Mouse (Mus musculus) limb, embryonic 13.5 days (tissue): ENCODE data around the gene Igf2bp2. TPM values are rescaled to one million over a fixed set of nuclear protein-coding genes. Genes with fewer than 3 reads are reported as not detected.

Source experiments
- ATAC-seq: fragments of 200-750 bp; cut with Nextera tagmentation; 2 replicates; pipeline ENCODE4 v1.8.0; 2017; ENCODE audit warnings: low read depth, moderate number of reproducible peaks, moderate TSS enrichment; ENCODE audit not compliant: low FRiP score
- H3K27ac ChIP-seq: fragments of 300-500 bp; sonication (generic); 2 replicates; pipeline ENCODE4 v1.5.1; 2015; ENCODE audit warnings: inconsistent platforms, mild to moderate bottlenecking, moderate library complexity
- H3K27me3 ChIP-seq: fragments of 300-500 bp; sonication (generic); 2 replicates; pipeline ENCODE4 v1.6.1; 2015; ENCODE audit warnings: mild to moderate bottlenecking, inconsistent platforms
- H3K36me3 ChIP-seq: fragments of 300-500 bp; sonication (generic); 2 replicates; pipeline ENCODE4 v1.6.1; 2015; ENCODE audit warnings: inconsistent platforms, mild to moderate bottlenecking, moderate library complexity
- H3K4me1 ChIP-seq: fragments of 300-500 bp; sonication (generic); 2 replicates; pipeline ENCODE4 v1.6.1; 2015; ENCODE audit warnings: inconsistent platforms
- H3K4me2 ChIP-seq: fragments of 300-500 bp; sonication (generic); replicated peaks from 2 replicates; pipeline ENCODE4 v1.6.1; 2015; ENCODE audit warnings: inconsistent platforms, mild to moderate bottlenecking, moderate library complexity
- H3K4me3 ChIP-seq: fragments of 300-500 bp; sonication (generic); 2 replicates; pipeline ENCODE4 v1.5.1; 2015; ENCODE audit warnings: moderate library complexity, mild to moderate bottlenecking, inconsistent platforms
- H3K9ac ChIP-seq: fragments of 300-500 bp; sonication (generic); 2 replicates; pipeline ENCODE4 v1.6.1; 2015; ENCODE audit warnings: mild to moderate bottlenecking, inconsistent platforms
- H3K9me3 ChIP-seq: fragments of 300-500 bp; sonication (generic); 2 replicates; pipeline ENCODE4 v1.6.1; 2016; ENCODE audit warnings: inconsistent platforms
- WGBS: fragments of 180-500 bp; shearing (Covaris S2); methylation state at CpG from one replicate; pipeline ENCODE4 v1.1.7; 2015; 5-methylcytosine and 5-hydroxymethylcytosine counted together
- polyA plus RNA-seq: library from polyadenylated mRNA; unstranded; fragments of >200 nt; fragmentation: Nextera tagmentation; extraction: Ambion mirVana; gene quantifications from 2 replicates; pipeline ENCODE4 v1.2.1, GENCODE M21; 2015

Gene Igf2bp2
- polyA plus RNA-seq, 1 experiment from 2014 or later: 117 TPM

DNA sequence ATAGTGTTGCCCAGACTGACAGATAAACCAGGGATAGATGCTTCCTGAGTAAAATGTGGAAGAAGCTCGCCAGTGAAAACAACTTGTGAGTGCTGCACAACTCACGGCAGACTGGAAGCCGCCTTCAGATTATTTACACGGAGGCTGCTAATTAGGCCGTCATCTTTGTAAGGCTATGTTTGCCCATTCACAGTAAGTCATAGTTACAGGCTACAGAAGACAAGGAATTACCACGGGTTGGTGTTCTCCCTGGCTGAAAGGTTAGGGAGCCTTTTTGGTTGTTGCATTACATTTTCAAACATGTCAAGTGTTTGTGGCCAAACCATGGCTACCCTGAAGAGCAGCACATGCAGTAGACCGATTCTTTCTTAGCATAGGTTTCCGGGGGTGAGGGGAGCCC lies 1.3 kb upstream of the Igf2bp2 start:
- Histone ChIP-seq H3K9ac (no peak overlapping the region), H3K4me2 (peak overlapping the region; percentile 77), H3K27ac (no peak overlapping the region), H3K4me3 (peak overlapping the region; percentile 99; the same call in 1 of the 2 replicates), H3K9me3 (no peaks in the 10 kb centered on the region), H3K36me3 (no peaks in the 10 kb centered on the region), H3K4me1 (peaks cover 18% of the 10 kb centered on the region), H3K27me3 (no peaks in the 10 kb centered on the region)
- 48% methylated on average over 8 of the region's 8 CpGs for WGBS
- no peak for ATAC-seq

GRCm38 (mm10) chr16:22163456-22163851 lies 355 bp upstream of the Igf2bp2 start:
- H3K9me3 ChIP-seq: no peaks in the 10 kb centered on the region
- peaks cover 25% of the 10 kb centered on the region for H3K4me1 ChIP-seq
- peak overlapping the region; percentile 93 for H3K27ac ChIP-seq
- under 1% methylated on average over 27 of the region's 27 CpGs for WGBS
- no peaks in the 10 kb centered on the region for H3K36me3 ChIP-seq
- peak overlapping the region; percentile 77 for H3K4me2 ChIP-seq
- no peaks in the 10 kb centered on the region for H3K27me3 ChIP-seq
- H3K4me3 ChIP-seq: peak overlapping the region; percentile 99
- peak overlapping the region; percentile 99 for H3K9ac ChIP-seq
- peak; percentile 70 for ATAC-seq

DNA sequence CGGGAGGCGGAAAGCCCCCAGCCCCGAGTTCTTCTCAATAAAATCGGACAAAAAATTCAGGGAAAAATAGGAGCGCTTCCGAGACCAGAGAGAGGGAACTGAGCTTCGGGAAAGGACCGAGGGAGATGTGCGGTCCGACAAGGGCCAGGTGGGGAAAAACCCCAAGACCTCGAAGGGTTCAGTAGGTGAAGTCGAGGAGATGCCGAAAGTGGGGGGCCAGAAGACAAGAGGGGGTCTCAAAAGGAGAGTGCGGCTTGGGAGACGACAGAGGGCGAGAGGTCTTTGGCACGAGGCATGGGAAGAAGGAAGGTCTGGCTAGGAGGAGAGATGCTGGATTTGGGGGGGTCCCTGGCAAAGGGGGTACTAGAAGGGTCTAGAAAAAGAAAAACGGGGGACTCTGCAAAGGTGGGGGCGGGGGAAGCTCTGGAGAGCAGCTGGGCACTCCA lies 1.0 kb downstream of the Igf2bp2 start:
- H3K27me3 ChIP-seq: no peaks in the 10 kb centered on the region
- peak overlapping the region; percentile 93 for H3K27ac ChIP-seq
- H3K9ac ChIP-seq: peak overlapping the region; percentile 99
- H3K4me1 ChIP-seq: peaks cover 28% of the 10 kb centered on the region
- H3K4me3 ChIP-seq: peak overlapping the region; percentile 99
- ATAC-seq: peak; percentile 1; the same call in 1 of the 2 replicates
- WGBS: 1% methylated on average over 19 of the region's 19 CpGs
- no peaks in the 10 kb centered on the region for H3K9me3 ChIP-seq
- peak overlapping the region; percentile 77 for H3K4me2 ChIP-seq
- H3K36me3 ChIP-seq: no peaks in the 10 kb centered on the region

DNA sequence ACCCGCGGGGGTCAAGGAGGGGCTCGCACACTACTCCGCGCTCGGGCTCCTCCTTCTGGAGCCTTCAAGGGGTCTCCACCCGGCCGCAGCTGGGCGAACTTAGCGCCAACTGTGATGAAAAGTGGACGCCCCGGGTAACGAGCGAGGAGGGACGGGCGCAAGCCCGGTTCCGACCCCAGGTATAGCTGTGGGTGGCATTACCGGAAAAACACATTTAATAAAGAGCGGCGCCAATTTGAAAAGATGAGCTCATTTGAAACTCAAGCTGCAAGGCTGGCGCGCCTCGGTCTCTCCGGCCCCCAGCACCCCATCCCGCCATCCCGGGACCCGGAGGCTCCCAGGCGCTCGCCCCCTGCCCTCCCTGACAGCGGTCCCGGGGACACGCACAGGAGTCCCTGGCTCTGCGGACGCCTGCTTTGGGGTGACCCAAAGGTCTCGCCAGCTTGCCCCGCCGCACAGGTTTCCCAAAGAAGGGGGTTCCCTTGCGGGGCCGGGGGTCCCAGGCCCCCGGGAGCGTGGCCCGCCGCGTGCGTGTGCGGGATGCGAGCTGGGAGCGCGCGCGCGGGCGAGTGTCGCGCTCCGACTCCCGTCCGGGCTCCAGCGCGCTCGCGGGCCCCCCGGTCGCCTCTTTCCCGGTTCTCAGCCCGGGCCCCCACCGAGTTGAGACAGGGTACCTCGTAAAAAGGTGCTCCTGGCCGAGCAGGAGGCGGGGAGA lies 1.6 kb downstream of the Igf2bp2 start:
- H3K4me3 ChIP-seq: peak overlapping the region; percentile 99
- peak overlapping the region; percentile 93 for H3K27ac ChIP-seq
- H3K9me3 ChIP-seq: no peaks in the 10 kb centered on the region
- H3K4me1 ChIP-seq: peaks cover 28% of the 10 kb centered on the region
- peak overlapping the region; percentile 77 for H3K4me2 ChIP-seq
- no peaks in the 10 kb centered on the region for H3K36me3 ChIP-seq
- H3K27me3 ChIP-seq: no peaks in the 10 kb centered on the region
- under 1% methylated on average over 71 of the region's 71 CpGs for WGBS
- ATAC-seq: peak; percentile 57
- H3K9ac ChIP-seq: peak overlapping the region; percentile 99

DNA sequence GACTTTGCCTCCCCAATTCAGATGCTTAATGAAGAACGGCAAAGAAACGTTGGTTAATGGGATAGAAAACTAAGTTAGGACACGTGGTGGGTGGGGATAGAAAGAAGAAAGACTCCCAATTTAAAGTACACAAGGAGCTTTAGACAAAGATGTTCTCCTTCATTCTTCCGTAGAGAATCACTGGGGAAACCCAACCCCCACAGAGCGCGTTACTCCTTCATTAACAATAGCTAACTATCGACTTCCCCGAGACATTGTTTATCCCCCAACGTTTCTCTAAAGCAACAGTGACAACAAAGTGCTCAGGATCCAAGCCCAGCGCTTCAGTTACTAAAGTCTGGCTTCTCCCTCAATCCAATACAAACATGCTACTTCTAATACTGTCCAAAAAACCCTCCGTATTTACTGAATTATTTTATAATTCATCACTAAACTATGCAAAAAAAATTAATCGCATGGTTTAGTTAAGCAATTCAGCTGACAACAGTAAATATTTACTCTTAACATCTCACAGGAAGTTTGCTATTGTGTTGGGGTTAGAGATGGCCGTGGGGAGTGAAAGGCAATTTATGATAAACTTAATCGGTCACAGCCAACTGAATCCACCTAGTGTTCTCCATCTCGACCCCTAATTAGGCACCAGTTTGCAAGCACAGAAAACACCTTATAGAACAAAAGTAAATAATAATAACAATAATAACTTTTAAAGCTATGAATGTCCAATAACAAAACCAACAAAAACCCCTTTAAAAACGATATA lies 2.5 kb downstream of the Igf2bp2 start:
- WGBS: under 1% methylated on average over 16 of the region's 16 CpGs
- ATAC-seq: no peak
- H3K4me1 ChIP-seq: peaks cover 28% of the 10 kb centered on the region
- peaks cover 4% of the 10 kb centered on the region; the same call in 1 of the 2 replicates for H3K36me3 ChIP-seq
- no peaks in the 10 kb centered on the region for H3K27me3 ChIP-seq
- H3K27ac ChIP-seq: no peak overlapping the region
- H3K9ac ChIP-seq: peak overlapping the region; percentile 99
- H3K9me3 ChIP-seq: no peaks in the 10 kb centered on the region
- H3K4me3 ChIP-seq: peak overlapping the region; percentile 99
- peak overlapping the region; percentile 77 for H3K4me2 ChIP-seq

DNA sequence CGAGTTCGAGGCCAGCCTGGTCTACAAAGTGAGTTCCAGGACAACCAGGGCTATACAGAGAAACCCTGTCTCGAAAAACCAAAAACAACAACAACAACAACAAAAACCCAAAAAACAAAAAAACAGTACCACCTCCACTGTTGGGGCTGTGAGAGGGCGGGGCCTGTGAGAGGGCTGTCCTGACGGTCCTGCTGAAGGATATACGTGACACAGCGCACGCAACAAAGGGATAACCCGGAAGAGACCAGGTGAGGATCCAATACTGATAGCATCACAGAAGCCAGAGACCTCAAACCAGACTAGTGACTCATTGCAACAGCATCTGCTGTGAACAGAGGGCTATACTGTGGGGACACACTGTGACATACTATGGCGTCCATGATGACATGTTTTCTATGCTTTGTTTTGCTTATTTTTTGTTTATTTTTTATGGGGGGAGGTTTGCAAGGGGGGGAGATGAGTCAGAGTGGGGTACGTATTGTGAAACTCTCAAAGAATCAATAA lies 10.1 kb downstream of the Igf2bp2 start:
- 86% methylated on average over 11 of the region's 11 CpGs for WGBS
- Histone ChIP-seq H3K9ac (no peak overlapping the region), H3K27me3 (no peaks in the 10 kb centered on the region), H3K27ac (no peak overlapping the region), H3K4me1 (peaks cover 35% of the 10 kb centered on the region), H3K4me3 (no peak overlapping the region), H3K4me2 (no peak overlapping the region), H3K36me3 (peaks cover 4% of the 10 kb centered on the region; the same call in 1 of the 2 replicates), H3K9me3 (no peaks in the 10 kb centered on the region)
- no peak for ATAC-seq

DNA sequence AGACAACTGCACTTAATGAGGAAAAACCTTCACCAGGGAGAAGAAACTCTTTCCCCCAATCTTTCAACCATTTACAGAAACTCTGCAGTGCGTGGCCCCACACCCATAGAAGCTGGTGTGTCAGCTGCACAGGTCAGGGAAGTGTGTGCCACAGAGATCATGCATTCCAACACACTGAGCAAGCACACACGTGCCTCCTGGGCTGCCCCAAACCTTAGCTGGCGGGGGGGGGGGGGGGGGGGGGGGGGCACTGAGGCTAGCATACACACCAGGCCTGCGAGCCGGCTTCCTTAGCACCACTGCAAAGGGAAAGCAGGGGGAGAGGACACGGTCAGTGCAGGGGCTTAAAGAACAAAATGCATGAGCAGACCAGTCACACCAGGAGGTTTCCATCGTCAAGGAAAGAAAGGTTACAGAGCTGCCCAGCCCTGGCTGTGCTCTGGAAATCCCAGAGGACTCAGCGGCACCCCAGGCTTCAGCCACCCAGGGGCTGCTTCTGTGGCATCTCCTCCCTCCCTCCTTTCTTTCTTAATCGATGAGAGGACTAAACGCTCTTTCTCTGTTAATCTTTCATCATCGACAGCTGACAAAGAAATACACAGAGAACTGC lies 11.3 kb downstream of the Igf2bp2 start:
- H3K9me3 ChIP-seq: no peaks in the 10 kb centered on the region
- no peak for ATAC-seq
- WGBS: 31% methylated on average over 10 of the region's 11 CpGs
- H3K27me3 ChIP-seq: no peaks in the 10 kb centered on the region
- no peak overlapping the region for H3K4me3 ChIP-seq
- H3K9ac ChIP-seq: 0 out of 2 replicates have a peak overlapping the region, but pooled peaks have one; percentile 35
- peaks cover 4% of the 10 kb centered on the region for H3K36me3 ChIP-seq
- no peak overlapping the region for H3K4me2 ChIP-seq
- H3K4me1 ChIP-seq: peaks cover 39% of the 10 kb centered on the region
- no peak overlapping the region for H3K27ac ChIP-seq

GRCm38 (mm10) chr16:22150421-22150820 lies 12.7 kb downstream of the Igf2bp2 start:
- peak overlapping the region; percentile 25; the same call in 1 of the 2 replicates for H3K9ac ChIP-seq
- peaks cover 39% of the 10 kb centered on the region for H3K4me1 ChIP-seq
- 25% methylated on average over 2 of the region's 2 CpGs for WGBS
- no peak for ATAC-seq
- no peaks in the 10 kb centered on the region for H3K9me3 ChIP-seq
- no peak overlapping the region for H3K27ac ChIP-seq
- H3K36me3 ChIP-seq: peaks cover 2% of the 10 kb centered on the region; the same call in 1 of the 2 replicates
- H3K27me3 ChIP-seq: no peaks in the 10 kb centered on the region
- H3K4me3 ChIP-seq: no peak overlapping the region
- H3K4me2 ChIP-seq: no peak overlapping the region

- Histone ChIP-seq H3K9me3 (no peaks in the 10 kb centered on the region), H3K27me3 (no peaks in the 10 kb centered on the region), H3K36me3 (peaks cover 8% of the 10 kb centered on the region; the same call in 1 of the 2 replicates), H3K9ac (peak overlapping the region; percentile 25; the same call in 1 of the 2 replicates), H3K4me1 (peaks cover 39% of the 10 kb centered on the region), H3K4me3 (no peak overlapping the region), H3K27ac (no peak overlapping the region), H3K4me2 (no peak overlapping the region)
- no peak for ATAC-seq
- WGBS: 46% methylated on average over 10 of the region's 10 CpGs
These were observed 13.3 kb downstream of the Igf2bp2 start for GRCm38 (mm10) chr16:22149659-22150345.

DNA sequence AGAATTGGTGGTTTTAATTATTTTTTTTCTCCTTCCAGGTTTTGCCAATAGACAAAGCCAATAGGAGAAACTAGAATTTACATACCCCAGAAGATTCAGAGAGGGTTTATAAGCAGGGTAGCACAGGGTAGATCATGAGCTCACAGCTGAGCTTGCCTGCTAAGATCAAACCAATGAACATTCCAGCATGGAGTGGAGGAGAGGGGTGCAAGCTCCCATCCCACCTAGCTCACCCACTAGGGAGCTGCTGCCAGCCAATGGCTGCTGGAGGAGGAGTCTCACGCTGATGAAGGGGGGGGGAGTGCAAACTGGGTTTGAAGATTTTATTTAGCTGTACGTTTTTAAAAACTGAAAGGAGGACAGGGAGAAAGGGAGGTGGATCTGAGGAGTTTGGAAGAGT lies 14.0 kb downstream of the Igf2bp2 start:
- Histone ChIP-seq H3K4me3 (no peak overlapping the region), H3K9ac (no peak overlapping the region), H3K9me3 (no peaks in the 10 kb centered on the region), H3K36me3 (peaks cover 8% of the 10 kb centered on the region; the same call in 1 of the 2 replicates), H3K27me3 (no peaks in the 10 kb centered on the region), H3K4me2 (no peak overlapping the region), H3K27ac (0 out of 2 replicates have a peak overlapping the region, but pooled peaks have one; percentile 6), H3K4me1 (peaks cover 39% of the 10 kb centered on the region)
- 40% methylated on average over 2 of the region's 2 CpGs for WGBS
- ATAC-seq: no peak

- H3K4me3 ChIP-seq: no peak overlapping the region
These were observed 16.0 kb downstream of the Igf2bp2 start for GRCm38 (mm10) chr16:22147131-22147530.

More at GRCm38 (mm10) chr16:22147131-22147530, 16.0 kb downstream of the Igf2bp2 start:
- no peak overlapping the region for H3K4me2 ChIP-seq
- WGBS: 75% methylated on average over 1 of the region's 1 CpGs
- H3K27me3 ChIP-seq: no peaks in the 10 kb centered on the region
- H3K27ac ChIP-seq: no peak overlapping the region
- peaks cover 35% of the 10 kb centered on the region for H3K4me1 ChIP-seq
- H3K9me3 ChIP-seq: no peaks in the 10 kb centered on the region
- no peak overlapping the region for H3K9ac ChIP-seq
- ATAC-seq: no peak
- peaks cover 12% of the 10 kb centered on the region for H3K36me3 ChIP-seq
